Mouse (Mus musculus): Measurements from ENCODE around the gene Capn5. TPM values are rescaled to one million over a fixed set of nuclear protein-coding genes. Genes with fewer than 3 reads are reported as not detected.
A peak's percentile ranks its signal among the peaks of the same experiment; 100 is the strongest.

The Capn5 gene
- polyA plus RNA-seq, 1 experiment from 2014 or later, result 5.0 TPM

DNA sequence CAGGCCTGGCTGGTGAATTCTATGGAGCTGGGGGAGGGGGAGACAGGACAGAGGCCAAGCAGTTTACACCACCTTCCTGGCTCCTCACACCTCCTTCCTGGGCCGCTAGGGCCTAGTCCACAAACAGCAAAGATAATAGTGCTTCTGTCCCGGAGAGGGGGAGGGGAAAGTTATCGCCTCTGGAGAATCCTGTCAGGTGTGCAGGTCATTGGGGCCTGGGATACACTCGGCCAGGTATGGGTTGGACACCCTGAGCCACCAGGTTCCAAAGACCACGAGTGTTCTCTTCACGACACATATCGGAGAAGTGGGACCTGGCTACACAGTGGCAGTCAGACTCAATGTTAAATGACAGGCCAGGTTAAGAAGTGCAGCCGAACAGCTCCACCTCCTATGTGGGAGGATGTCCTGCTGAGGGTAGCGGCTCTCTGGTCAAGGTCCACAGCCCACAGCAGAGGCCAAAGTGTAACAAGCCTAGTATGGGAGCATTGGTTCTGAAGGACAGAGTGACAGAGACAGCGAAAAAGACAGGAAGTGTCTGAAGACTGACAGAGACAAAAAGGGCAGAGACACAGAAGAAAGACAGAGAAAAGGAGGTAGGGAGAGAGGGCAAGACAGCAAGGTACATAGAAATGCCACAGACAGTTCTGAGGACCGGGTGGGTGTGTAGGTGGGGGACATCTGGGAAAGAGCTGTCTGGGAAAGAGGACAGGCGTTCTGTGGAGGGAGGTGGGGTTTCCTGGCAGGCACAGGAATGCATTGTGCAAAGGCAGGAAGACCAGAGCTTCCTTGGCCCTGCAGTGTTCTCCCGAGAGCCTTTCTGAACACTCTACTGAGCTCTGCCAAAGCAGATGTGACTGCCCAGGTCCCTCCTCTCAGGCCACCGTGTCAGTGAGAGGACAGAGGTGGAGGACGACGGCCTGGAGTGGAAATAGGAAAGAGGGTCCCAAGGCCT, 73.3 kb downstream of the Capn5 start:
- H3K9me3 ChIP-seq, result no peaks in the 10 kb centered on the region
- ATAC-seq (ENCODE audit: insufficient number of reproducible peaks, insufficient read depth, low FRiP score, low TSS enrichment), result no peak
- H3K4me1 ChIP-seq, result peaks cover 9% of the 10 kb centered on the region; the same call in 1 of the 2 replicates
- 0 out of 2 replicates have a peak overlapping the region, but pooled peaks have one; percentile 38 for H3K9ac ChIP-seq
- no peak overlapping the region for H3K4me3 ChIP-seq
- peaks cover 3% of the 10 kb centered on the region; the same call in 1 of the 2 replicates for H3K27me3 ChIP-seq
- 63% methylated on average over 16 of the region's 16 CpGs for WGBS
- H3K4me2 ChIP-seq (replicated peaks), result no peak overlapping the region
- no peaks in the 10 kb centered on the region for H3K36me3 ChIP-seq
- no peak overlapping the region for H3K27ac ChIP-seq

DNA sequence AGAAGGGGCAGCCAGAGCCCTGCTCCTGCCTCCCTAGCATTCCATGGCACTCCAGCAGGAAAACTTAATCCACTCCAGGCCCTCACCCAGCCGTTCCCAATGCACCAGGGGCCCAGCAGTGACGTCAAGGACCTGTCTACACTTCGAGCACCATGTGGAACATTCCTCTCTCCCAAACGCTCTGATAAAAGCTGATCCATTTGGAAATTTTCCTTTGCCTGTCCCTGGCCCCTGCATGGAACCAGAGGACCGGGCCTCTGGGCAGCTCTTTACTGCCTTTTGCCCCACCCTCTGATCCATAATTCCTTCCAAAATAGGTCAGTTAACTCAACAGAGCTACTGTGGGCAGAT, 74.2 kb downstream of the Capn5 start:
- ATAC-seq (ENCODE audit: insufficient number of reproducible peaks, insufficient read depth, low FRiP score, low TSS enrichment), result no peak
- no peak overlapping the region for H3K4me2 ChIP-seq (replicated peaks)
- H3K27me3 ChIP-seq, result peaks cover 3% of the 10 kb centered on the region; the same call in 1 of the 2 replicates
- 0 out of 2 replicates have a peak, but pooled peaks cover 5% of the 10 kb centered on the region for H3K4me1 ChIP-seq
- no peaks in the 10 kb centered on the region for H3K36me3 ChIP-seq
- H3K27ac ChIP-seq, result no peak overlapping the region
- no peak overlapping the region for H3K4me3 ChIP-seq
- no peak overlapping the region for H3K9ac ChIP-seq
- 71% methylated on average over 5 of the region's 5 CpGs for WGBS
- no peaks in the 10 kb centered on the region for H3K9me3 ChIP-seq

DNA sequence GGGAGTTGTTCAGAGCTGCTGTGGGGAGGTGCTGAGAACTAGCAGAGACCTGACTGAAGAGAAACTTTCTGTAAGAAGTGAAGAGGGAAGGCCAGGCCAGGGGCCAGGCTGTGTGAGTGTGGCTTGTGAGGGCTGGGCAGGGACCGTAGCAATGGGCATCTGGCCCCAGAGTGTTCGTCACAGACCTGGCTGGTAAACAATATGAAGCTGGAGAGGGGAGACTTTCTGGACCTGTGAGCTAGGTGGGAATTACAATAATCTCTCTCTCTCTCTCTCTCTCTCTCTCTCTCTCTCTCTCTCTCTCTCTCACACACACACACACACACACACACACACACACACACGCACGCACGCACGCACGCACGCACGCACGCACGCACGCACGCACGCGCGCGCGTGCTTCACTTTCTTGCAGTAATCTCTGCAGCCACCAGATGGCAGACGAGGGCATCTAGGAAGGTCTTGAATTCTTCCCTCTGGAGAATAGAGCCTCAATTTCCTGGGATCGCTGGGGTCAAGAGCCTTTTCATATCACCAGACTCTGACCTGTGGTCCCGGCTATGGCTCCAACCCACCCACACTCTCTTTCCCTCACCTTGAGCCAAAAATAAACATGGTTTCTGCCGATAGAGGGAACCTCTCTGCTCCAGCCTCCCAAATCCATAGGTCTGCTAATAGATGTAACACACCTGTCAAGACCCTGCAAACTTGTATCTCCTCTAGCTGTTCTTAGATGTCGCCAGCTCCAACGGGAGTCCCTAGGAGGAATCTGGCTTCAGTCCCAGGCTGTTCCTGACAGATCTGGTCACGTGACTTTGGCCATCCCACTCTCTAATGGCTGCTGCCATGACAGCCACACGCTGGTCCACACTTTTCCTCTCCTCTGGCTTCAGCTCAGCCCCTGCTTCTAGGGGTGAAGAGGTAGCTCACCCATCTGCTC, 74.8 kb downstream of the Capn5 start:
- H3K4me1 ChIP-seq, result 0 out of 2 replicates have a peak, but pooled peaks cover 5% of the 10 kb centered on the region
- peak overlapping the region; percentile 45 for H3K4me2 ChIP-seq (replicated peaks)
- H3K27me3 ChIP-seq, result peaks cover 3% of the 10 kb centered on the region; the same call in 1 of the 2 replicates
- no peaks in the 10 kb centered on the region for H3K9me3 ChIP-seq
- 0 out of 2 replicates have a peak, but pooled peaks cover under 1% of the 10 kb centered on the region for H3K36me3 ChIP-seq
- ATAC-seq (ENCODE audit: insufficient number of reproducible peaks, insufficient read depth, low FRiP score, low TSS enrichment), result no peak
- H3K4me3 ChIP-seq, result peak overlapping the region; percentile 20; the same call in 1 of the 2 replicates
- peak overlapping the region; percentile 53 for H3K9ac ChIP-seq
- WGBS, result 19% methylated on average over 19 of the region's 26 CpGs
- 0 out of 2 replicates have a peak overlapping the region, but pooled peaks have one; percentile 18 for H3K27ac ChIP-seq

DNA sequence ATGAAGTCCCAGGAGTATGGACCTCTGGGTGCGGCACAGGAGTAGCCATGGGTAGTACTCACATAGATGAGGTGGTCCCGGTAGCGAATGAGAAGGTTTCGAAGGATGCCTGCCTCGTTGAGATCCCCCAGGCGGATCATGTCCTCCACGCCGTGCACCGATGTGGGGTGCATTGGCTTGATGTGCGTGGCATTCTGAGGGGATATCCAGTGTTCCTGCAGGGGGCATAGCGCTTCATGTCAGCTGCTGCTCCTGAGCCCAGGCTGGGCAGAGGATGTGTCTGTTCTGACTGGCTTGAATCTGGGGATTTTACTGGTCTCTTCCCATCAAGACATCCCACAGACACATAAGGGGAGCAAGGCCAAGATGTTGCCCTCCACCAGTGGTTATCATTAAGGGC, 75.6 kb downstream of the Capn5 start:
- ATAC-seq (ENCODE audit: insufficient number of reproducible peaks, insufficient read depth, low FRiP score, low TSS enrichment), result no peak
- H3K36me3 ChIP-seq, result peaks cover 6% of the 10 kb centered on the region; the same call in 1 of the 2 replicates
- 0 out of 2 replicates have a peak overlapping the region, but pooled peaks have one; percentile 18 for H3K27ac ChIP-seq
- H3K9ac ChIP-seq, result peak overlapping the region; percentile 53
- 95% methylated on average over 11 of the region's 11 CpGs for WGBS
- no peak overlapping the region for H3K4me3 ChIP-seq
- 0 out of 2 replicates have a peak, but pooled peaks cover 5% of the 10 kb centered on the region for H3K4me1 ChIP-seq
- no peak overlapping the region for H3K4me2 ChIP-seq (replicated peaks)
- no peaks in the 10 kb centered on the region for H3K9me3 ChIP-seq
- H3K27me3 ChIP-seq, result no peaks in the 10 kb centered on the region

DNA sequence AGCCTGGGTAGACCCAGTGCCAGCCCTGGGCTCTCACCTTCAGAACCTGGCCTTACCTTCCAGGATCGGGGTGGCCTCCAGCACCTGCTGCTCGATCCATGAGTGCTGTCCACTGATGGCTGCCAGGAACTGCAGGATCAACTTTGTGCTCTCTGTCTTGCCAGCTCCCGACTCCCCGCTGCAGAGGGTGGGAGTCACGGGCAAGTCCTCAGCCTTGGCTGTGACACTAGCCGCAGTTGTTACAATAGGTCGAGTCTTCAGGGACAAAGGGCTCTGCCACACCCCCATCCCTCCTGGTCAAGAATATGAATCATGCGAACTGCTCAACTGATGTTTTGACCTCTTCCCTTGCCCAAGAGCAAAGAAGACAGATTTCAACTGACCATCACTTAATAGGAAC, 80.5 kb downstream of the Capn5 start:
- peaks cover 18% of the 10 kb centered on the region for H3K36me3 ChIP-seq
- no peak overlapping the region for H3K27ac ChIP-seq
- no peaks in the 10 kb centered on the region; the same call in 1 of the 2 replicates for H3K9me3 ChIP-seq
- no peak overlapping the region for H3K9ac ChIP-seq
- H3K27me3 ChIP-seq, result no peaks in the 10 kb centered on the region
- H3K4me2 ChIP-seq (replicated peaks), result no peak overlapping the region
- 0 out of 2 replicates have a peak, but pooled peaks cover 1% of the 10 kb centered on the region for H3K4me1 ChIP-seq
- WGBS, result 90% methylated on average over 8 of the region's 8 CpGs
- no peak overlapping the region for H3K4me3 ChIP-seq
- no peak for ATAC-seq (ENCODE audit: insufficient number of reproducible peaks, insufficient read depth, low FRiP score, low TSS enrichment)

DNA sequence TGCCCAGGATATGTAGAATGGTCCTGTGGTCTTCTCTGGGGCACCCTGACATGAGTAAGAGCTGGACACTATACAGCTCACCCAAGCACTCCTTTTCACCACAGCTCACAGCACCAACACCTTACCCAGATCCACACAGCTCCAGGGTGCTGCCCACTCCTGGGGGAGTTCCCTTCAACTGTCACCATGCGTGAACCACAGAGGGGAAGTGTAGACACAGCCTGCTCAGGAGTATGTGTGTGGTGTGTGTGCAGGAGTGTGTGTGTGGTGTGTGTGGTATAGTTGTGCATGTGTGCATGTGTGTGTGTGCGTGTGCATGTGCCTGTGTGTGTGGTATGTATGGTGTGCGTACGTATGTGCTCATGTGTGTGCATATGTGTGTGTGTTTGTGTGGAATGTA, 82.2 kb downstream of the Capn5 start:
- 92% methylated on average over 4 of the region's 4 CpGs for WGBS
- Histone ChIP-seq H3K9me3 (no peaks in the 10 kb centered on the region; the same call in 1 of the 2 replicates), H3K27me3 (no peaks in the 10 kb centered on the region), H3K27ac (no peak overlapping the region), H3K4me1 (no peaks in the 10 kb centered on the region), H3K4me3 (no peak overlapping the region), H3K4me2 (replicated peaks) (no peak overlapping the region), H3K36me3 (peaks cover 18% of the 10 kb centered on the region), H3K9ac (no peak overlapping the region)
- no peak; the same call in 1 of the 2 replicates for ATAC-seq (ENCODE audit: insufficient number of reproducible peaks, insufficient read depth, low FRiP score, low TSS enrichment)

DNA sequence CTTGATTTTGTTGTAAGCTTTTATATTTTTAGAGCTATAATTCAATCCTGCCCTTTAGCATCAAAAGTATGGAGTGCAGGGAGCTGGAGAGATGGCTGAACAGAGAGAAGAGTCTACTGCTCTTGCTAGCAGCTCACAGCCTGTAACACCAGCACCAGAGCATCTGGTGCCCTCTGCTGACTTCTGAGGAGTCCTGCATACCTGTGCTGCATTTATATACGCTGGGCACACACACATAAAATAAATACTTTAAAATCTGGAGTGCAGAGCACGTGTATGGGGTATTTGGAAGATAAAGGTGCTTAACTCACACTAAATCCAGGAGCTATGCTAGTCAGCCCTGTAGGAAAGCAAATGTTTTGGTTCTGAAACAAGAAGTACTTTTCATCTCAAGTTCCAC, 91.7 kb downstream of the Capn5 start:
- H3K4me3 ChIP-seq, result no peak overlapping the region
- H3K27me3 ChIP-seq, result no peaks in the 10 kb centered on the region
- 53% methylated on average over 2 of the region's 2 CpGs for WGBS
- no peaks in the 10 kb centered on the region for H3K36me3 ChIP-seq
- H3K9me3 ChIP-seq, result no peaks in the 10 kb centered on the region
- H3K4me2 ChIP-seq (replicated peaks), result no peak overlapping the region
- no peak for ATAC-seq (ENCODE audit: insufficient number of reproducible peaks, insufficient read depth, low FRiP score, low TSS enrichment)
- H3K27ac ChIP-seq, result no peak overlapping the region
- H3K4me1 ChIP-seq, result peaks cover 19% of the 10 kb centered on the region; the same call in 1 of the 2 replicates
- H3K9ac ChIP-seq, result no peak overlapping the region

DNA sequence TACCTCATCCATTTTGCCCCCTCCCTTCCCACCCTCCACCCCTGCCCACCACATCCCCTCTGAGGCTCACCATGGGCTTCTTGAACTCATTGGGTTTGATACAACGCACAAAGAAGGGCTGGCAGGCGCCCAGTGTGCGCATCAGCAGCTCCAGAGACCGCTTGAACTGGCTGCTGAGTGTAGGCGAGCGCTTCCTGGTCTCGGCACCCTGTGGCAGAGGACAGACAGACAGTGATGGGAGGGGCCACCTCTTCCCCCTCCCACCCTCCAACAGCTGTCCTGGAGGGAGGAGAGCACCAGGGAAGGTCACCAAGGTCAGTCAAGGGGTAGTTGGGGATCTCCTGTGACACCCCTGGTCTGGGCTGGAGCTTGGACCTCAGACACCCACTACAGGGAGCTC, 92.8 kb downstream of the Capn5 start:
- Histone ChIP-seq H3K27me3 (no peaks in the 10 kb centered on the region), H3K36me3 (no peaks in the 10 kb centered on the region), H3K27ac (no peak overlapping the region), H3K4me2 (replicated peaks) (no peak overlapping the region), H3K4me3 (no peak overlapping the region), H3K4me1 (peaks cover 19% of the 10 kb centered on the region; the same call in 1 of the 2 replicates), H3K9ac (no peak overlapping the region), H3K9me3 (no peaks in the 10 kb centered on the region)
- no peak for ATAC-seq (ENCODE audit: insufficient number of reproducible peaks, insufficient read depth, low FRiP score, low TSS enrichment)
- 77% methylated on average over 7 of the region's 7 CpGs for WGBS

DNA sequence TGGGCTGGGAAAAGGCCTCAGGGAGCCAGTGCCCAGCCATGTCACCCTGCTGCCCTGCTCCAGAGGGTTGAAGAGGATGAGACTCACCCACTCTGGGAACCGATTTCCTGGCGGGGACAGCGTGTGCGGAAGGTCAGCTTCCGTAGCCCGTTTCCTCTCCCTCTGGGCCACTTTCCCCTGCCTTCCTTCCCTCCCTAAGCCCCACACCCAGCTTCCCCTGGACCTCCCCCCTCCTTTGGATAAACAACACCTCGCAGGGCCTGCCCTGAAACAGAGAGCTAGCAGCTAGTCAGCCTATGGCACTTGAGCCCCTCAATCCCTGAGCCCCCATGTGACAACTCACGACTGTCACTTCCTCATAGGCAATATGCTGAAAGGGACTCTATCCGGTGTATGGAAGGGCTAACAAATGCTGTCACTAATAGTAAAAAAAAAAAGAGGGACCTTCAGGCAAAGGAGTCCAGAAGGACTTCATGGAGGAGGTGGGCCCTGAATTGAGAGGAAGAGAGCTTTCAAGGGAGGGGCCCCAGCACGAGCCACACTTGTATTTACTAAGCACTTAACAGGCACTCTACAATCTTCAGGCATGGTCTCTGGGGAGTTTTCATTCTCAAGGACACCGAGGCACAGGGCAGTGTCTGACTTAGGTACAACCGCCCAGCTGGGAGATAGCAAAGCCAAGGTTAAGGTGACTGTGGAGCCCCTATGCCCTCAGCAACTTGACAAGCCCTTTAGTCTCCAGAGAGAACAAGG, 93.4 kb downstream of the Capn5 start:
- H3K27me3 ChIP-seq, result no peaks in the 10 kb centered on the region
- no peak overlapping the region for H3K4me3 ChIP-seq
- WGBS, result 44% methylated on average over 12 of the region's 12 CpGs
- H3K27ac ChIP-seq, result no peak overlapping the region
- H3K36me3 ChIP-seq, result no peaks in the 10 kb centered on the region
- 0 out of 2 replicates have a peak overlapping the region, but pooled peaks have one; percentile 15 for H3K9ac ChIP-seq
- H3K4me1 ChIP-seq, result peaks cover 19% of the 10 kb centered on the region; the same call in 1 of the 2 replicates
- H3K4me2 ChIP-seq (replicated peaks), result no peak overlapping the region
- ATAC-seq (ENCODE audit: insufficient number of reproducible peaks, insufficient read depth, low FRiP score, low TSS enrichment), result no peak
- H3K9me3 ChIP-seq, result no peaks in the 10 kb centered on the region

DNA sequence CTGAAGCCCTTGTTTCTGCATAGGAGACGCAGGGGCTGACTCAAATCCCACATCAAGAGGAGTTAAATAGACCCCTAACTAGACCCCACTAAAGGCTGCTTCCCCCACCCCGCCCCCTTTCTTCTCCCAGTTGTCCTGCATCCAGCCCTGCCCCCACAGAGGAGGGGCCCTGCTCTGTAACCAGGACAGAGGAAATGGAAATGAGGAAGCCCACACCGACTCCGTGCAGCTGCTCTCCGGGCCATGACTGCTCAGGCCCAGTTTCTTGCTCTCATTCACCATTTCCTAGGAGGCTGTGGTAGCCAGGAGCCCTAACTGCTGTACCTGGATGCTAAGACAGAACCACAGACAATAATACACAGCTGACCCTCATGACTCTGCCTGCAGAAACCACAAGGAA, 95.7 kb downstream of the Capn5 start:
- Histone ChIP-seq H3K4me1 (peaks cover 19% of the 10 kb centered on the region; the same call in 1 of the 2 replicates), H3K4me2 (replicated peaks) (no peak overlapping the region), H3K27me3 (no peaks in the 10 kb centered on the region), H3K27ac (no peak overlapping the region), H3K9me3 (no peaks in the 10 kb centered on the region), H3K9ac (no peak overlapping the region), H3K36me3 (peaks cover 6% of the 10 kb centered on the region; the same call in 1 of the 2 replicates), H3K4me3 (no peak overlapping the region)
- whole genome bisulfite sequencing, result 27% methylated on average over 5 of the region's 5 CpGs
- no peak for ATAC-seq (ENCODE audit: insufficient number of reproducible peaks, insufficient read depth, low FRiP score, low TSS enrichment)
